Mouse (Mus musculus) embryo, embryonic 9.5 days (tissue): ENCODE data around the gene Cfd.
"Not testable (repeated sequence)": the region's sequence is repeated elsewhere in the genome, so short reads cannot be mapped to it uniquely, and the experiment has no call there.

Experiments used
- DNase-seq: peaks from one replicate; pipeline ENCODE4 v3.0.0-alpha.2; 2017; ENCODE audit errors: extremely low spot score

Cfd gene

DNA sequence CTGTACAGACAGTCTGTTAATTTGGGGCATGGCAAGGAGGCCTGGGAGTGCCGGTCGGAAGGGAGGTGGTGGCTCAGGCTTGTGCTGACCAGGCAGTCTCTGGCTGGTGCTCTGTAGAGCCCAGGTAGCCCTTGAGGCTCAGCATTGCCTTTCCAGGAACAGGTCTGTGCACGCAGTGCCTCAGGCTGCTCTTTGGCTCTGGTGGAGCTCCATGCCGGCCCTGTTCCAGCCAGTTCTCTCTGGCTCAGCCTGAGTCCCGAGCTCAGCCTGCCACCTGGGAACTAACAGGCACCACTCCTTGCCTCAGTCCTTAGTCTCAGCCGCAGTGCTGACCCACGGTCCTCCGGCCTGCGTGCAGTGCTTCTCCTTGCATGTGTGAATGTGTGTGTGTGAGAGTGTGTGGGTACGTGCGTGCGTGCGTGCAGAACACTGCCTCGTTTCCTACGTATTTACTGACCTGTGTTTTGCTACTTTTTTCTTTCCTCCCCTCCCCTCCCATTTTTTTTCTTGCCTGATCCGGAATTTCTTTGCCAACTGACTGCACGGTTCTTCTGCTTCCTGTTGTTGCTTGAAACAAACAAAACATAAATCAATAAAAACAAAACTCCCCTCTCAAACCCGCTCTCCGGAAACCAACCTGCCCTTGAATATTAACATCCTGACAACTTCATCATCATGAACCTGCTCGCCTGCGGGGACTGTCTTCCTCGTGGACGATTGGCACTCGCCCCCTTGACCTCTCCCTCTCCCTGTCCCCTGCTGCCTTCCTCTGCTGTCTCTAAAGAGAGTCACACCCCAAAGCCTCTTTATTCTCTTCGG, 29.2 kb upstream of the Cfd start:
- no peak for DNase-seq

DNA sequence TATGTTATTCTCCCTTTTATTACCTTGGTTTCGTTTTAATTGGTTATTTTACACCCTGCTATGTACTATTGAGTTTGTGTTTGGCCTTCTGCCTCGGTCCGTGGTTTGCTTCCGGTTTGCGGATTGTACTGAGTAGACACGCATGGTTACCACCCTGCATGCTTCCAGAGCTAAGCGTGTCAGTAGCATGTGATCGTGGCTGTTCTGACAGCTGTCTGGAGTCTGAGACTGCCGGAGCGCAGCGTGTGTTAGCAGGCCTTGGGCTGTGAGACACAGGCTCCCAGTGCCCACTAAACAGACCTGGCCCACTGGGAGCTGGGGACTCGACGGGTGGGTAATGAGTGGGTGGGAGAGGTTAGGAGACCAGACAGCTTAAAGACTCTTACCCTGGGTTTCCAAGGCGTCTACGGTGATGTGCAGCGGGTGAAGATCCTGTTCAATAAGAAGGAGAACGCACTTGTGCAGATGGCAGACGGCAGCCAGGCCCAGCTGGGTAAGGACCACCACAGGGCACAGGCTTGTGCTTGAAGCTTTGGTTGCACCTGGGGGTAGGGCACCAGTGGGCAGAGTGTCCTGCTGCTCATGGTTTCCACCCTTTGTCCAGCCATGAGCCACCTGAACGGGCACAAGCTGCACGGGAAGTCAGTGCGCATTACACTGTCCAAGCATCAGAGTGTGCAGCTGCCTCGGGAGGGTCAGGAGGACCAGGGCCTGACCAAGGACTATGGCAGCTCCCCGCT, 28.4 kb upstream of the Cfd start:
- no peak for DNase-seq

DNA sequence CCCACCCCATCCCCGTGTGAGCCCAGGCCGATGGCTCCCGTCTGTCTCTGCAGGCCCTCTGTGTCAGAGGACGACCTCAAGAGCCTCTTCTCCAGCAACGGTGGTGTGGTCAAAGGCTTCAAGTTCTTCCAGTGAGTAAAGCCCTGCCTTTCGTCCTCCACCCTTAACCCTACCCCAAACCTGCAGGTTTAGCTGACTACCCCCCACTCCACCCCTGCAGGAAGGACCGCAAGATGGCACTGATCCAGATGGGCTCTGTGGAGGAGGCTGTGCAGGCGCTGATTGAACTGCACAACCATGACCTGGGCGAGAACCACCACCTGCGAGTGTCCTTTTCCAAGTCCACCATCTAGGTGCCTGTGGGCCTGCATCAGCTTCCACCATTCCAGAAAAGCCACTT, 27.7 kb upstream of the Cfd start:
- DNase-seq = no peak

DNA sequence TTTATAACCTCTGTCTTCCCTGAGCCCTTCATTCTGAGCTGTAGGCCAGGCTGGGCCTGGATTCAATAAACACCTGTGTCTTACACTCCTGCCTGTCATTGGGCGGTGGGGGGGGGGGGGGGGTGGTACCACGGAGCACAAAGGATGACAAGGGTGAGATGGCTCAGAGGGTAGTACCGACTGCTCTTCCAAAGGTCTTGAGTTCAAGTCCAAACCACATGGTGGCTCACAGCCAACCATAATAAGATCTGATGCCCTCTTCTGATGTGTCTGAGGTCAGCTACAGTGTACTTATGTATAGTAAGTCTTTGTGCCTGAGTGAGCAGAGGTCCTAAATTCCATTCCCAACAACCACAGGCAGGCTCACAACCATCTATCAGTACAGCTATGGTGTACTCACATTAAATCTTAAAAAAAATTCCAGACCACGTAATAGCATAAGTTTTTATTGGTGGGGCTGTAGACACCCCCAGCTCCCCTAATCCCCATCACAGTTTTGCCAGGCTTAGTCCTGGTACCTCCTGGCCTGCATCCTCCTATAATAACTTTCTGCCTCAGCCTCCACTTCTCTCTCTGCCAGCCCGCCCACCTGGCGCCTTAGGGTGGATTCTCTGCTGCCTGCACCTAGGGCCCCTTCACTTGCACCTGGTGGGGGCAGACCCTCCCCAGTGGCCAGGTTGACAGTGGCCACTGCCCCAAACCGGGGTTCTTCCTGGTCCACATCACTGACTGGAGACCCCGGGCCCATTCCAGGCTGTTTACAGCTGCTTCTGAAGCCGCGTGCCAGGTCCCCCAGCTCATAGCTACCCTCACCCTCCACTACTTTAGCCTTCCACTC, 26.1 kb upstream of the Cfd start:
- no peak for DNase-seq

DNA sequence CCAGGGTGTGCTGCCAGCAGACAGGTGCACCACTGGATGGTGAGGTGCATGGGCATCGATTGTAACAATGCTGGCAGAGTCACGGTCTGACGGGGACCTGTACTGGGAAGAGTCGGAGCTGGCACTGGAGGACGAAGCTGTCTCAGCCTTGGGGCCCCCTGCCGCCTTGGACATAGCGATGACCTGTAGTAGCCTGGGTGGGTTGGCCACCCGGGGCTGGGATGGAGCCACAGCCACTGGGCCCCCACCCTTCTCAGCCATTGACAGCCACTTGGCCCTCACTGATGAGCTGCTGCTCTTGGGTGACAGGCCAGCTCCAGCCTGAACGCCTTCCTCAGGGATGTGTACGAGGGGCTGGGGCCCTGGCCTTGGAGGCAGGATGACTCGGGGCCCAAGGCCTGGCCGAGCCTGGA, 25.5 kb upstream of the Cfd start:
- no peak for DNase-seq

DNA sequence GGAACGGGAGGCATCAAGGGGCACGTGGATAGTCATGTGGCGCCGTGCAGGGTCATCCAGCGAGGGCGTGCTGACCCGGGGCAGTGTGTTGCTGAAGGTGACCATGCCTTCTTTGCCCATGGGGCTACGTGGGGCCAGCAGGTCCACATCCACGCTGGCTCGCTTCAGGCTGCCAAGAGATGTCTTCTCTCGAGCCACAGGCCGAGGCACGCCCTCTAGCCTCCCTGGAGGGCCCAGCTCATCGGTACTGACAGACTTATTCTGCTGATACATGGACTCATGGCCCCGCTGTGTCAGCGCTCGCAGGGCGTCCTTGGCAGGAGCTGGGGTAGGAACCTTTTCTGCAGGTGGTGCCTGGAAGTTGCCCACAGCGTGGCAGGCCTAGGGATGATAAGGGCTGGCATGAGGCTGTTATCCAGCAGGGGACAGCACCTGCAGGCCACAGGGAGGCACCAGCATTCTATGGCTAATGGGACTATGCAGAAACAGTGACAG, 24.8 kb upstream of the Cfd start:
- DNase-seq = no peak

DNA sequence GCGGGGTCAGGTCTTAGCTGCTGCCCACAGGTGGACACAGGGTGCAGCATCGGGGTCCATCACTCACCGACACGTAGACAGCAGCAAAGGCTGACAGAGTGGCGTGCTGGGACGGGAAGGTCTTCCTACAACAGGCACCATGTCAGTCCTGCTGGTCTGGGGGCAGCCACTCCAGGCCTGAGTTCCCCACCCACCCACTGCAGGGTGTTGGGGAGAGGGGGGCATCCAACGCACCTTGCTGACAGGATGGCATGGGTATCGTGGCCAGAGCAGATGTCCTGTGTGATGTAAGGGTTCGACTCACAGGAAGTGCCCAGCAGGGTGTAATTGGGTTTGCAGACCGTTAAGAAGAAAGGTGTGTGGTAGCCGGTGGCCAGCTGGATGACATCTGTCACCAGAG, 24.1 kb upstream of the Cfd start:
- DNase-seq = no peak

DNA sequence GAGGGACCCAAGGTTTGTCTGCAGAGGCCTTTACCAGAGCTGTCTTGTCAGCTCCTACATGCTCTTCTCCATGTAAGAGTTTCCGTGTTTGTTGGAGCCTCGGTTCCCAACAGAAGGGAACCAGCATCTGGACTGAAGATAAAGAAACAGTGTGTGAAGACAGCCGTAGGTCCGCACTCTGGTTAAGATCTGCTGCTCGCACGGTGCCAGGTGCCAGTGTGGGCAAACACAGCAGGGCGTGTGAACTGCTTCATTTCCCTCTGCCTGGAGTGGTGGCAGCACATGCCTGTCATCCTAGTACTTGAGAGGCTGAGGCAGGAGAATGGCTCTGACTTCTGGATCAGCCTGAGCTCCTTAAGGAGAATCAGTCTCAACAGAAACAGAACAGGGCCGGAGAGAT, 18.8 kb upstream of the Cfd start:
- no peak for DNase-seq

DNA sequence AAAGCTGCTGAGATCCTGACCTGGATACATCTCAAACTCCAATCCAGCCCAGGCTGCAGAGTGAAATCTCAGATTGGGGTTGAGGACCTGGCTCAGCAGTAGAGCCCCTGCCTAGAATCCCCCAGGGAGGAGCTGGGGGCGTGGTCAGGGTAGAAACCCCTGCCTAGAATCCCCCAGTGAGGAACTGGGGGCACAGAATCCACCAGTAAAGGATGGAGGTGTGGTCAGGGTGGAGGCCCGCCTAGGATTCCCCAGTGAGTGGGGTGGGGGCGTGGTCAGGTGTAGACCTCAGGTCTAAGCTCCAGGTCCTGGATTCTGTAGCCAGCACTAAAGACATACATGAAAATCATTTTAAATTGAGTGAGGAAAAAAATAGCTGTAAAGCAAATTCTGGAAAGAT, 17.8 kb upstream of the Cfd start:
- DNase-seq = no peak

DNA sequence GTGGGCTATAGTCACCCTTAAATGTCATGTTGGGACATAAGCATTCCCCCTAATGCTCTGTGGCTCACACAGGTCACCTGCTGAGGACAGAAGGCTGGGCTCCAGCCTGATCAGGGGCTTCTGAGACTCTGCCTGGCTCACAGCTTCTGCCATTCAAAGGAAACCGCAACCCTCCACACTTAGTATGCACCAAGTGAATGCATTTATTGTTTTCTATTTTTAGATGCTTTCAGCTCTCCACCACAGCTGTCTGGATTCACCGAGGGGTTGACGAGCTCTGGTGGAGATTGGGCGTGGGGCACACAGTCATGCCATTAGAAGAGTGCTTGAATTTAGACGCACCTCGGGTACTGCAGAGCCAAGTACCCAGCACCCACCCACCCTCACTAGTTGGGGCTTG, 17.3 kb upstream of the Cfd start:
- no peak for DNase-seq

DNA sequence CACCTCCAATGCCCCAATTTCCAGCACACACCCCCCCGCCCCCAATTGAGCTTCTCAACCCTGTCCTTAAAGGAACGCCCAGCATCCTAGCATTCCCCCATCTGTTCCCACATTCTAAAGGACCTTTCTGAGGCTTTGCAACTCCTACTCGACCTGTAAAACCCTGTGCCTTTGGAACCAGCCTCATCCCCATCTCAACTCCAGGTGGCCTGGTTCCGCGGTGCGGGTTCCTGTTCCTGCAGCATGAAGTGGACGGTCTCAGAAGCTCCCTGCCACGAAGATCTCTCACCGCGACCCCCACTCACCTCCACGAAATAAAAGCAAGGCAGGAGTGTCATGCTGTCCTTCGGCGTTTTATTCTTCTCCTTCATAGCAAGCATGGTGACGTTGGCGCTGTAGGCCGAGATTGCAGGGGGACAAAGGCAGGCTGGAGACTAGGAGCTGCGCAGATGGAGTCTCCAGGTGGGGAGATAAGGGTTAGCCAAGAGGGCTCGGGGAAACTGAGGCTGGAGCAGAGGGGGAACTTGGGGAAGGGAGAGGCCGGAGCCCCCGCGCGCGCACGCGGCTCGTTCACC, 16.9 kb upstream of the Cfd start:
- peak; percentile 51 for DNase-seq

DNA sequence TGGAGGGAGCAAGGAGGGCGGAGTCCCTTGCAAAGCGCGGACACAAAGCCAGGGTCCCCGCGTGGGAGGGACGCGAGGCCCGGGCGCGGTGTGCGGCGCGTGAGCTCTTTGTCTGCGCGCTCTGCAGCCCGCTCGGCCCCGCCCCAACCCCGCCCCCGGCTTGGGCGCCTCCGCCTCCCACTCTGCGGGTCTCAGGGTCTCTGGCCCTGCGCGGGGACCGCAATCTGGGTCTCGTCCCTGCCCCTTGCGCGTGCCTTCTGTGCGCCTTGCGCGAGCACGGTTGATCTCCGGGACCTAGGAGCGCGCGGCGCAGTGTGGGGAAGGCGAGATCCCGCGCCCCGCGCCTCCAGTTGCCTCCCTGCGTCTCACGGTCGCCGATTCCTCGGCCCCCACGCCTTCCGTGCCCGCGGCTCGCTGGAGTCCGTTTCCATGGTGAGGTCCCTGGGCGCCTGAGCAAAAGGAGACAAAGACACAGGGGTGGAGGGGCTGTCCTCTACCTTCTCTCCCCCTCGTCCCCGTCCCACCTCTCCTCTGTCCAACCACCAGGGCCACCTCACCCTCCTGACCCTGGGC, 16.3 kb upstream of the Cfd start, which contains the start of the genes Prtn3 and Plppr3:
TSS of gene Prtn3 (plus strand) at position 187 of the 573 bp plus-strand sequence.
TSS of gene Plppr3 (minus strand) at position 345 of the 573 bp plus-strand sequence.
- peak; percentile 82 for DNase-seq

DNA sequence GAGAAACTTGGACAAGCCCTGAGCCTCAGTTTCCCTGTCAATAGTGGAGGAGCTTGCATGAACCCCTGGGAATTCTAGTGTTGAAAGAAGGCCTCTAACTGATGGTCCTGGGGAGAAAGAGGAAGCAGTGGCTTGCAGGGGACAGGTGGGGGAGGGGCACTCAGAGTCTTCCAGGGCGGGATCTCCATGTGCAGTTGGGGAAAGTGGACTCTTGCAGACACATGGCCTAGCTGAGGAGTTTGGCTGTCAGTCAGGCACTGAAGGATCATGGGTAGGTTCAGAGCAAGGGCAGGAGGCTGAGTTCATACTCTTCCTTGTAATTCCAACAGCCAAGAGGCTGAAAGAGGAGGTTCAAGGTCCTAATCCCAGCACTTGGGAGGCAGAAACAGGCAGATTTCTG, 13.5 kb upstream of the Cfd start:
- DNase-seq = no peak

DNA sequence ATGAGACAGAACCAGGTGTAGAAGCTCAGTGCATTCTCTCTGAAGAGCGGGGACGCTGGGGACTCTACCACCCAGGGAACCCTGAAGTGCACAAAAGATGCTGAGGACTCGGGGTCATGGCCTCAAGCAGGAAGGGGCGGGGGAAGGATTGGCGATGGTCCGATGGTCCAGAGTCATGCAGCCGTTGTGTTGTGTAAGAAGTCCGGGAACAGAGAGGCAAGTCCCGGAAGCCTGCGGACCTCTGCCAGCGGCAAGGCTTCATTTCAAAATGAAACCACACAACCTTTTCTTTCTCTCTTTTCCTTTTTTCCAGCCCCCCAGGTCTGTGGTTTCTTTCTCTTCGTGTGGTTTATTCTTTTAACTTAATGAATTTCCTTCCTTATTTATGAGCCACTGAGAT, 12.9 kb upstream of the Cfd start:
- no peak for DNase-seq

DNA sequence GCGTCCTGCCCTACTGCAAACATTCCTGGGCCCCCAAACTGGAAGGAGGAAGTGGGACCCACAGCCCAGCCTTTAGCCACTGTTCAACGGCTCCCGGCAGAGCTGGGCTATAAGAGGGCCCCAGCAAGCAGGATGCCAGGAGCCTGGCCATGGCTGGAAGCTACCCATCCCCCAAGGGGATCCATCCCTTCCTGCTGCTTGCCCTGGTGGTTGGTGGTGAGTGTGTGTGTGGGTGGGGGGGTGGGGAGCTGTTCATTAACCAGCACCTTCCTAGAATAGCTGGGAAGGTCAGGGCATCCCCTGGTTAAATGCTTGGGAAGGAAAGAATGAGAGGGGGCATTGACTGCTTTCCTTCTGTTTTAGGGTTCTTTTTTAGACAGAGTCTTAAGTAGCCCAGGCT, 11.1 kb upstream of the Cfd start:
- no peak for DNase-seq

DNA sequence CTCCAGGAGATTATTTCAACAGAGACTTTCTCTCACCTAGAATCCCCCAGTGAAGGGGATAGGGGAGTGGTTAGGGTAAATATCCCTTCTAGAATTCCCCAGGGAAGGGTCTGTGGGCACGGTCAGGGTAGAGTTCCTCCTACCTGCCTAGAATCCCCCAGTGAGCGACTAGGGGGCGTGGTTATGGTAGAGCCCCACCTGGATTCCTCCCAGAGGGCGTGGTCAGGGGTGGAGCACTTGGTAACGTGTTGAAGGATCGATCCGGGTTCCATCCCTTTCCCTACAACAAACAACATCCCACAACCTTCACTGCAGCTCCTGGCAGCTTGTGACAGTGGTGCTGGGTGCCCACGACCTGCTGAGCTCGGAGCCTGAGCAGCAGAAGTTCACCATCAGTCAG, 9.9 kb upstream of the Cfd start:
- no peak for DNase-seq

DNA sequence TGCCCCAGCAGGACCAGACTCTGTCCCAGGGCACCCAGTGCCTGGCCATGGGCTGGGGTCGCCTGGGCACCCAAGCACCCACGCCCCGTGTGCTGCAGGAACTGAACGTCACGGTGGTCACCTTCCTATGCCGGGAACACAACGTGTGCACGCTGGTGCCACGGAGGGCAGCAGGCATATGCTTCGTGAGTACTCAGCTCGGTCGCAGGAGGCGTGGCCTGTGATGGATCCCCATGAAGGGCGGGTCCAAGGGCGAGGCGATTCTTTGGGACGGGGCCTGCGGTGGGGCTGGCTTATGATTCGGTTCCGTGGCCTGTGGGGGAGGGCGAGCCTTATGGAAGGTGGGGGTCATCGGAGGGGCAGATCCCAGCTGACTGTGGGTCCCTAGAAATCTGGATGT, 8.7 kb upstream of the Cfd start:
- DNase-seq = no peak

DNA sequence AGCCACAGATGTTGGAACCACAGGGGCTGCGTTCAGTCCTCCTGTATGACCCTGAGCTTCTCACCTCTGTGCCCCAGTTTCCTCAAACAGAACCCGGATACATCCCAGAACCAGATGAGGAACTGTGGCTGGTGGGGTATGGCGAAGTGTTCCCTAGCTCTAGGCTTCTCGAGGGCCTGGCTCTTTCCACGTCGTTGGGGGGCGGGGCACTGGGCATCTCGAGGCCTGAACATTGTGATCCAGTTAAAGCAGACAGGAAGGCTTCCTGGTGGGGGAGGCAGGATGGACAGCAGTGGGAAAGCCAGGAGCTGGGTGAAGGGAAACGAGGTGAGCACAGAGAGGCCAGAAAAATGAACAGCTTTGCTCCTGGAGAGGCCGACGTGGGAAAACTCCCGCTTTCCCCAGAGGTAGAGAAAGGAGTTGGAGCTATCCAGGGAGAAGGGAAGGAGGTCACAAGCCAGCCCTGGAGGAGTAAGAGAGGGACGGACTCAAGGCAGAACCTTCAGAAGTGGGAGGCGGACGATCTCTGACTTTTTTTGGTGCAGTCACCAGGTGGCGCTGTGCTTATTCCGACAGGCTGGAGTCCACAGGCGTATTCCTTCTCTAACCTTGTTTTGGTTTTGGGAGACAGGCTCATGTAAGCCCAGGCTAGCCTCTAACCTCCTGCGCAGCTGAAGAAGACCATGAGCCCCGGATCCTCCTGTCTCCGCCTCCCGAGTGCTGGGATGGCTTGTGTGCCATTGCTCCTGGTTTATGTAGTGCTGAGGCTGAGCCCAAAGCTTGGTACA, 7.2 kb upstream of the Cfd start:
- DNase-seq = peak; percentile 80

DNA sequence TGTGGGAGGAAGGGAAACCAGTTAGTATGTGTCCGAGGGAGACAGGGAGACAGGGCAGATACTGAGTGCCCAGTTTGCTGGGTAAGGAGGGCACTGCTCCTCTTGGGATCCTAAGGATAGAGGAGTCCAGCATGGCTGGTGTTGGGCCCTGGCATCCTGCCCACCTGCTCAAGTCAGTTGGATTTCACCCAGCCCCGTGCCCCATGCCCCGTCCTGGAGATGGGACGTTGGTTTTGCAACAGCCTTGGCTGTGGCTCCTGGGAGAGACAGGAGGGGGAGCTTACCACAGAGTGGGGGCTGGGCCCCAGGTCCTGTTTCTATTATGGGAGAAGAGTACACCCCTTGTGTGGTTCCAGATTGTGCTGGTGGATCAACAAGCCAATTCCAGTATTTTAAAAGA, 6.2 kb upstream of the Cfd start:
- DNase-seq = no peak

DNA sequence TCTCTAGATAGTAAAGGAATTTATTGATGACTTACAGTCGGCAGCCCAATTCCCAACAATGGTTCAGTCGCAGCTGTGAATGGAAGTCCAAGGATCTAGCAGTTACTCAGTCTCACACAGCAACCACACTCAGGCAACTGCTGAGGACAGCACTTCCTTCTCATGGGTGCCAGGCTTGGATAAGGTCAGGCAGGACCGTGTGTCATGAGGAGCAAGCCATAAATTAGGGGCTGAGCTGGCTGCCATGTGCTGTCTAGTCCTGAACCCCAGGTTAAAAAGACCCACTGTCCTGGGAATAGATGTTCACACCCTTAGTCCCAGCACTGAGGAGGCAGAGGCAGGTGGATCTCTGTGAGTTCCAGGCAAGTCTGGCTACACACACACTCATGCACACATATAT, 5.7 kb upstream of the Cfd start:
- DNase-seq = not testable (repeated sequence)

DNA sequence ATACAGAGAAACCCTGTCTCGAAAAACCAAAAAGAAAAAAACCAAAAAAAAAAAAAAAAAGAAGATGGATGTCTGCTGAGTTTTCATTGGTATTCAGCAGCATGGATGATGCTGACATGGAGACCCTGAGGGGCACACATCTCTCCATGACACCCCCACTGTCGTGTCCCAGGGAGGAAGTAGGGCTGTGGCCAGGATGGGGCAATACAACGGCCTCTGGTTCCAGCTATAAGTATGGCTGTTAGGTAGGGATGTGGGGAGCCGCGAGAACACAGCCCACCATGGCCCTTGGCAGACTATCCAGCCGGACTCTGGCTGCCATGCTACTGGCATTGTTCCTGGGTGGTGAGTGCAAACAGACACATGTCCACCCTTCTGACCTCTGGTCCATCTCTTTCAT, 4.6 kb upstream of the Cfd start, which contains the start of gene Elane:
TSS of gene Elane (plus strand) at position 194 of the 400 bp plus-strand sequence.
- DNase-seq = no peak
